Mouse (Mus musculus) bone marrow, adult 2 months (tissue): ENCODE measurements around the gene Sar1a.

Experiments
- CTCF ChIP-seq: fragments of 200-500 bp; IDR thresholded peaks from 2 replicates; pipeline ENCODE4 v1.5.1; 2011; ENCODE audit warnings: low read length, control low read depth; ENCODE audit not compliant: control insufficient read depth, insufficient read depth
- POLR2A ChIP-seq: fragments of 200-500 bp; IDR thresholded peaks from 2 replicates; pipeline ENCODE4 v1.6.1; 2011; ENCODE audit warnings: low read depth, mild to moderate bottlenecking, control low read depth, low read length, borderline replicate concordance; ENCODE audit not compliant: control insufficient read depth

DNA sequence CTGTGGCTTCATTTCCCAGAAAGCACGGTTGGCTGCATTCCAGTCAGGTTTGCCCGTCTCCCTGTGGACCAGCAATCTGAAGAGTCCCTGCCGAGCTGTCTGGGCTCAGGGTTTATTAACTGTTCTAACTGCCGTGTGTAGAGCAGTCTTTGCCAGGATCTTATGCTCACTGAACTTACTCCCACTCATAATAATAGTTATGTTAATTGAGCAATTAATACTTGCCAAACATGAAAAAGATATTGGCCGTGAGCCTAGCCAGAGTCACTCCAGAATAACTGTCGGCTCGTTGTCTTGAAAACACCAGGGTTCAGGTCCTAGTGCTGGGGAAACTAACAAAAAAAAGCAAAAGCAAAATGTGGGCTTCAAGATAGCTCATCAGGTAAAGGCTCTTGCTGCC lies 10.8 kb upstream of the Sar1a start:
- TF ChIP-seq CTCF: no peak
- no peak for TF ChIP-seq POLR2A
